Mouse (Mus musculus) spleen, adult 2 months (tissue): ENCODE data around the gene H6pd. TPM values are rescaled to one million over a fixed set of nuclear protein-coding genes. Genes with fewer than 3 reads are reported as not detected.

Experiments used
- DNase-seq, 2 experiments: peaks; one replicate each; pipeline versions ENCODE4 v3.0.0 to v3.0.0-alpha.2; 2012 to 2021; ENCODE audit warnings: low spot score in 2 of 2, low read depth in 1 of 2
- H3K27ac ChIP-seq: fragments of 200-500 bp; 2 replicates; pipeline ENCODE4 v1.5.1; 2012; ENCODE audit warnings: low read length, inconsistent platforms; ENCODE audit not compliant: insufficient read depth
- H3K27me3 ChIP-seq: fragments of 200-500 bp; 2 replicates; pipeline ENCODE4 v1.6.1; 2012; ENCODE audit warnings: mild to moderate bottlenecking, moderate library complexity, low read length, inconsistent platforms; ENCODE audit not compliant: control insufficient read depth, insufficient read depth
- H3K36me3 ChIP-seq: fragments of 200-500 bp; 2 replicates; pipeline ENCODE4 v1.6.1; 2012; ENCODE audit warnings: mild to moderate bottlenecking, low read length, inconsistent platforms; ENCODE audit not compliant: control insufficient read depth, insufficient read depth
- H3K4me1 ChIP-seq: fragments of 200-500 bp; 2 replicates; pipeline ENCODE4 v1.6.1; 2011; ENCODE audit warnings: inconsistent platforms; ENCODE audit not compliant: control insufficient read depth, insufficient read depth, insufficient read length
- H3K4me3 ChIP-seq: fragments of 200-500 bp; 2 replicates; pipeline ENCODE4 v1.5.1; 2011; ENCODE audit warnings: mild to moderate bottlenecking, inconsistent platforms; ENCODE audit not compliant: insufficient read depth, insufficient read length; ENCODE audit errors: extremely low read depth
- CTCF ChIP-seq: fragments of 200-500 bp; IDR thresholded peaks from 2 replicates; pipeline ENCODE4 v1.5.1; 2011; ENCODE audit warnings: mild to moderate bottlenecking, inconsistent platforms; ENCODE audit not compliant: insufficient read depth, insufficient read length, insufficient replicate concordance; ENCODE audit errors: extremely low read depth
- POLR2A ChIP-seq: fragments of 200-500 bp; IDR thresholded peaks from 2 replicates; pipeline ENCODE4 v1.6.1; 2011; ENCODE audit warnings: low read depth, low read length, inconsistent platforms
- WGBS: fragments of 180-500 bp; shearing (Covaris S2); methylation state at CpG from one replicate; pipeline ENCODE4 v1.1.7; 2018; 5-methylcytosine and 5-hydroxymethylcytosine counted together
- polyA plus RNA-seq: library from polyadenylated mRNA; depleted of rRNA; stranded (reverse); fragments of >200 nt; gene quantifications from 2 replicates; pipeline ENCODE4 v1.2.3, GENCODE M21; 2012

Gene H6pd
- polyA plus RNA-seq, 1 experiment: 36.1 TPM

GRCm38 (mm10) chr4:150036094-150036493 is 27.3 kb upstream of the H6pd start:
- Histone ChIP-seq H3K4me3 (no peak overlapping the region), H3K36me3 (no peaks in the 10 kb centered on the region), H3K4me1 (no peaks in the 10 kb centered on the region), H3K27me3 (peaks cover 6% of the 10 kb centered on the region), H3K27ac (no peak overlapping the region)
- TF ChIP-seq CTCF (no peak), POLR2A (no peak)
- no peak for DNase-seq
- 81% methylated on average over 6 of the region's 6 CpGs for WGBS

- Histone ChIP-seq H3K36me3 (no peaks in the 10 kb centered on the region), H3K27ac (no peak overlapping the region), H3K4me3 (no peak overlapping the region), H3K27me3 (peaks cover 9% of the 10 kb centered on the region), H3K4me1 (no peaks in the 10 kb centered on the region)
- WGBS: 9% methylated on average over 10 of the region's 10 CpGs
- TF ChIP-seq POLR2A: no peak
- peak; percentile 92; the same call in 1 of the 2 replicates for TF ChIP-seq CTCF
- peak; percentile 43 to 75 for DNase-seq
Measured at GRCm38 (mm10) chr4:150035280-150035679, 26.5 kb upstream of the H6pd start.

- no peak for DNase-seq
- no peak overlapping the region for H3K4me3 ChIP-seq
- no peaks in the 10 kb centered on the region for H3K36me3 ChIP-seq
- H3K27me3 ChIP-seq: peaks cover 17% of the 10 kb centered on the region
- no peak for TF ChIP-seq CTCF
- no peak for TF ChIP-seq POLR2A
- H3K4me1 ChIP-seq: 0 out of 2 replicates have a peak, but pooled peaks cover 3% of the 10 kb centered on the region
- H3K27ac ChIP-seq: no peak overlapping the region
- 8% methylated on average over 31 of the region's 31 CpGs for WGBS
Measured at GRCm38 (mm10) chr4:150033261-150033671, 24.4 kb upstream of the H6pd start.

GRCm38 (mm10) chr4:150031234-150031890 is 22.5 kb upstream of the H6pd start:
- DNase-seq: no peak
- Histone ChIP-seq H3K4me3 (peak overlapping the region; percentile 81; the same call in 1 of the 2 replicates), H3K27me3 (peaks cover 17% of the 10 kb centered on the region), H3K27ac (no peak overlapping the region), H3K4me1 (0 out of 2 replicates have a peak, but pooled peaks cover 3% of the 10 kb centered on the region), H3K36me3 (no peaks in the 10 kb centered on the region)
- WGBS: 20% methylated on average over 14 of the region's 14 CpGs
- no peak for TF ChIP-seq CTCF
- TF ChIP-seq POLR2A: no peak

GRCm38 (mm10) chr4:150030449-150031233 is 21.8 kb upstream of the H6pd start:
- Histone ChIP-seq H3K36me3 (no peaks in the 10 kb centered on the region), H3K4me3 (peak overlapping the region; percentile 81), H3K4me1 (0 out of 2 replicates have a peak, but pooled peaks cover 3% of the 10 kb centered on the region), H3K27me3 (peaks cover 17% of the 10 kb centered on the region), H3K27ac (no peak overlapping the region)
- DNase-seq: peak in 1 of 2 experiments; percentile 32
- WGBS: under 1% methylated on average over 28 of the region's 28 CpGs
- TF ChIP-seq CTCF: no peak
- TF ChIP-seq POLR2A: no peak

GRCm38 (mm10) chr4:150029885-150030284 is 21.1 kb upstream of the H6pd start:
- Histone ChIP-seq H3K36me3 (no peaks in the 10 kb centered on the region), H3K27ac (no peak overlapping the region), H3K27me3 (peaks cover 17% of the 10 kb centered on the region), H3K4me3 (peak overlapping the region; percentile 22; the same call in 1 of the 2 replicates), H3K4me1 (0 out of 2 replicates have a peak, but pooled peaks cover 3% of the 10 kb centered on the region)
- DNase-seq: no peak
- TF ChIP-seq CTCF (no peak), POLR2A (no peak)
- 3% methylated on average over 11 of the region's 11 CpGs for WGBS
